Mouse (Mus musculus) MEL (cell line): ENCODE results near the gene Il23a. TPM values are rescaled to one million over a fixed set of nuclear protein-coding genes. Genes with fewer than 3 reads are reported as not detected.
A peak's percentile ranks its signal among the peaks of the same experiment; 100 is the strongest.
"Not testable (repeated sequence)": the region's sequence is repeated elsewhere in the genome, so short reads cannot be mapped to it uniquely, and the experiment has no call there.

Source experiments
- DNase-seq: peaks from one replicate; pipeline ENCODE4 v3.0.0; 2011; ENCODE audit warnings: low read depth, low spot score
- H3K27ac ChIP-seq: 2 replicates; pipeline ENCODE4 v1.5.1; 2012; ENCODE audit warnings: low read depth, mild to moderate bottlenecking, control low read depth, low read length, moderate library complexity; ENCODE audit not compliant: control insufficient read depth
- H3K27me3 ChIP-seq, 2 experiments: fragments of 150-350 bp in 1 of 2; sonication (generic) in 1 of 2; 2 replicates each; pipeline ENCODE4 v1.6.1; 2012; ENCODE audit warnings: low read length in 2 of 2, mild to moderate bottlenecking in 2 of 2, improper control_type of control experiment in 1 of 2, moderate library complexity in 1 of 2; ENCODE audit not compliant: insufficient read depth in 2 of 2, control insufficient read depth in 1 of 2
- H3K36me3 ChIP-seq, 2 experiments: 2 replicates each; pipeline ENCODE4 v1.6.1; 2012 to 2014; ENCODE audit warnings: low read length in 2 of 2, improper control_type of control experiment in 1 of 2, inconsistent platforms in 1 of 2, mild to moderate bottlenecking in 1 of 2; ENCODE audit not compliant: insufficient read depth in 2 of 2, control insufficient read depth in 1 of 2
- H3K4me1 ChIP-seq, 2 experiments: fragments of 150-350 bp in 1 of 2; sonication (generic) in 1 of 2; 2 replicates each; pipeline ENCODE4 v1.6.1; 2012; ENCODE audit warnings: low read length in 2 of 2, improper control_type of control experiment in 1 of 2, mild to moderate bottlenecking in 1 of 2; ENCODE audit not compliant: insufficient read depth in 2 of 2, control insufficient read depth in 1 of 2
- H3K4me3 ChIP-seq, 2 experiments: fragments of 150-350 bp in 1 of 2; sonication (generic) in 1 of 2; 2 replicates each; pipeline ENCODE4 v1.5.1; 2012; ENCODE audit warnings: low read depth in 2 of 2, low read length in 2 of 2, mild to moderate bottlenecking in 2 of 2, moderate library complexity in 2 of 2, control low read depth in 1 of 2, improper control_type of control experiment in 1 of 2; ENCODE audit not compliant: control insufficient read depth in 1 of 2, insufficient read depth in 1 of 2
- H3K79me2 ChIP-seq: 2 replicates; pipeline ENCODE4 v1.6.1; 2012; ENCODE audit warnings: mild to moderate bottlenecking, low read length, moderate library complexity; ENCODE audit not compliant: control insufficient read depth, poor library complexity, insufficient read depth
- H3K9ac ChIP-seq: 2 replicates; pipeline ENCODE4 v1.6.1; 2012; ENCODE audit warnings: low read depth, mild to moderate bottlenecking, control low read depth, low read length, moderate library complexity; ENCODE audit not compliant: control insufficient read depth, poor library complexity, severe bottlenecking
- H3K9me3 ChIP-seq: fragments of 150-350 bp; sonication (generic); replicated peaks from 2 replicates; pipeline ENCODE4 v1.6.1; 2012; ENCODE audit warnings: mild to moderate bottlenecking, low read length, improper control_type of control experiment, moderate library complexity; ENCODE audit not compliant: insufficient read depth
- BHLHE40 ChIP-seq: IDR thresholded peaks from 2 replicates; pipeline ENCODE4 v1.6.1; 2012; ENCODE audit warnings: low read depth, mild to moderate bottlenecking, inconsistent platforms, low read length, improper control_type of control experiment, borderline replicate concordance
- CTCF ChIP-seq, 3 experiments: IDR thresholded peaks in 2 of 3; conservative IDR thresholded peaks in 1 of 3; 2 replicates each; pipeline ENCODE4 v1.5.1; 2011 to 2012; ENCODE audit warnings: low read length in 3 of 3, low read depth in 2 of 3, mild to moderate bottlenecking in 2 of 3, improper control_type of control experiment in 1 of 3, inconsistent platforms in 1 of 3, mixed read lengths in 1 of 3, moderate library complexity in 1 of 3; ENCODE audit not compliant: control insufficient read depth in 1 of 3, insufficient read depth in 1 of 3, poor library complexity in 1 of 3, severe bottlenecking in 1 of 3
- JUND ChIP-seq: IDR thresholded peaks from 2 replicates; pipeline ENCODE4 v1.6.1; 2011; ENCODE audit warnings: low read depth, mild to moderate bottlenecking, improper control_type of control experiment, low read length
- MXI1 ChIP-seq: IDR thresholded peaks from 2 replicates; pipeline ENCODE4 v1.6.1; 2011; ENCODE audit warnings: mild to moderate bottlenecking, low read depth, low read length, improper control_type of control experiment
- NELFE ChIP-seq: IDR thresholded peaks from 2 replicates; pipeline ENCODE4 v1.6.1; 2011; ENCODE audit warnings: low read depth, low read length, improper control_type of control experiment
- POLR2A ChIP-seq, 2 experiments: IDR thresholded peaks; 2 replicates each; pipeline ENCODE4 v1.6.1; 2011 to 2012; ENCODE audit warnings: low read length in 2 of 2, mild to moderate bottlenecking in 2 of 2, control low read depth in 1 of 2, improper control_type of control experiment in 1 of 2, low read depth in 1 of 2, moderate library complexity in 1 of 2; ENCODE audit not compliant: control insufficient read depth in 1 of 2, insufficient read depth in 1 of 2, poor library complexity in 1 of 2
- POLR2AphosphoS2 ChIP-seq: IDR thresholded peaks from 2 replicates; pipeline ENCODE4 v1.6.1; 2011; ENCODE audit warnings: low read length, improper control_type of control experiment
- POLR2AphosphoS5 ChIP-seq: IDR thresholded peaks from 2 replicates; pipeline ENCODE4 v1.6.1; 2012; ENCODE audit warnings: low read depth, borderline replicate concordance, mild to moderate bottlenecking, inconsistent platforms, low read length, moderate library complexity, mixed read lengths
- RAD21 ChIP-seq: IDR thresholded peaks from 2 replicates; pipeline ENCODE4 v1.6.1; 2011; ENCODE audit warnings: mild to moderate bottlenecking, low read depth, low read length, improper control_type of control experiment
- SMC3 ChIP-seq: IDR thresholded peaks from 2 replicates; pipeline ENCODE4 v1.6.1; 2011; ENCODE audit warnings: low read depth, low read length, improper control_type of control experiment
- TBP ChIP-seq: IDR thresholded peaks from 2 replicates; pipeline ENCODE4 v1.8.0; 2011; ENCODE audit warnings: low read depth, low read length, improper control_type of control experiment
- USF1 ChIP-seq: IDR thresholded peaks from 2 replicates; pipeline ENCODE4 v1.6.1; 2014; ENCODE audit warnings: low read depth, mild to moderate bottlenecking, inconsistent platforms, low read length, improper control_type of control experiment, moderate library complexity
- USF2 ChIP-seq, 2 experiments: IDR thresholded peaks; 2 replicates each; pipeline ENCODE4 v1.6.1; 2011 to 2012; ENCODE audit warnings: improper control_type of control experiment in 2 of 2, low read length in 2 of 2, borderline replicate concordance in 1 of 2, inconsistent platforms in 1 of 2, low read depth in 1 of 2, mild to moderate bottlenecking in 1 of 2; ENCODE audit not compliant: insufficient read depth in 1 of 2
- ZNF384 ChIP-seq: IDR thresholded peaks from 2 replicates; pipeline ENCODE4 v1.6.1; 2012; ENCODE audit warnings: low read depth, mild to moderate bottlenecking, inconsistent platforms, low read length, improper control_type of control experiment
- polyA plus RNA-seq, 2 experiments: library from polyadenylated mRNA; stranded (reverse) in 1 of 2; unstranded in 1 of 2; fragments of >175 nt in 1 of 2; fragments of >200 nt in 1 of 2; gene quantifications; 2 replicates each; pipeline versions ENCODE4 v1.2.1 to v1.2.4; 2012; ENCODE audit warnings: low replicate concordance in 2 of 2, low read depth in 1 of 2; ENCODE audit not compliant: insufficient read length in 2 of 2, insufficient read depth in 1 of 2, missing spikeins in 1 of 2
- total RNA-seq: library from RNA; depleted of rRNA; stranded (reverse); fragments of 300-350 nt; gene quantifications from 2 replicates; pipeline ENCODE4 v1.2.3, GENCODE M21; 2012

Il23a gene
- total and polyA plus RNA-seq, 3 experiments, result 0.12 to 0.29 TPM; not detected in 1

- not testable (repeated sequence) for H3K4me1 ChIP-seq, H3K9ac ChIP-seq
- TF ChIP-seq CTCF (IDR thresholded peaks at IDR 0.05 in 2 of 3, conservative IDR thresholded peaks at IDR 0.05 in 1 of 3; ENCODE audit: control insufficient read depth in 1 of 3, insufficient read depth in 1 of 3, low read depth in 2 of 3, low read length in 3 of 3, poor library complexity in 1 of 3, severe bottlenecking in 1 of 3) (peak in 1 of 3 experiments; percentile 0; a peak in 1 of 6 replicates), ZNF384 (peak; percentile 81), TBP (peak; percentile 89)
- TF ChIP-seq, all 39 proteins: peak for 3; not testable (repeated sequence) for 36
- not testable (repeated sequence) for H3K9me3 ChIP-seq, H3K36me3 ChIP-seq, H3K27ac ChIP-seq, H3K79me2 ChIP-seq, H3K27me3 ChIP-seq, H3K4me3 ChIP-seq
- peak; percentile 39 for DNase-seq
Measured at GRCm38 (mm10) chr10:128272819-128273439, 25.6 kb downstream of the Il23a start.

GRCm38 (mm10) chr10:128271883-128272282 is 26.7 kb downstream of the Il23a start:
- Histone ChIP-seq H3K27me3 (no peaks in the 10 kb centered on the region), H3K9me3 (no peaks in the 10 kb centered on the region), H3K79me2 (no peaks in the 10 kb centered on the region; the same call in 1 of the 2 replicates), H3K36me3 (no peaks in the 10 kb centered on the region; a peak in 2 of 4 replicates), H3K4me1 (peaks cover 0 to 4% of the 10 kb centered on the region in 2 experiments; a peak in 2 of 4 replicates), H3K27ac (no peak overlapping the region), H3K9ac (no peak overlapping the region), H3K4me3 (no peak overlapping the region)
- peak; percentile 45 for DNase-seq
- TF ChIP-seq RAD21 (peak; percentile 40), CTCF (IDR thresholded peaks at IDR 0.05 in 2 of 3, conservative IDR thresholded peaks at IDR 0.05 in 1 of 3; ENCODE audit: control insufficient read depth in 1 of 3, insufficient read depth in 1 of 3, low read depth in 2 of 3, low read length in 3 of 3, poor library complexity in 1 of 3, severe bottlenecking in 1 of 3) (peak in 1 of 3 experiments; percentile 58; a peak in 2 of 6 replicates), NELFE (no peak), BHLHE40 (no peak), SMC3 (peak; percentile 28), USF2 (IDR thresholded peaks at IDR 0.05; ENCODE audit: borderline replicate concordance in 1 of 2, insufficient read depth in 1 of 2, low read depth in 1 of 2, low read length in 2 of 2) (peak in 1 of 2 experiments; percentile 59; a peak in 1 of 4 replicates), JUND (no peak), POLR2AphosphoS2 (no peak), USF1 (peak; percentile 90), MXI1 (no peak), POLR2A (IDR thresholded peaks at IDR 0.05; ENCODE audit: control insufficient read depth in 1 of 2, insufficient read depth in 1 of 2, low read depth in 1 of 2, low read length in 2 of 2, poor library complexity in 1 of 2) (no peak)

GRCm38 (mm10) chr10:128270866-128271265 is 27.7 kb downstream of the Il23a start:
- Histone ChIP-seq H3K9me3 (no peaks in the 10 kb centered on the region), H3K27ac (no peak overlapping the region), H3K27me3 (no peaks in the 10 kb centered on the region), H3K4me3 (peak overlapping the region; percentile 64 to 92), H3K9ac (peak overlapping the region; percentile 67), H3K79me2 (no peaks in the 10 kb centered on the region; the same call in 1 of the 2 replicates), H3K36me3 (no peaks in the 10 kb centered on the region; a peak in 2 of 4 replicates)
- peak; percentile 70 for DNase-seq
- TF ChIP-seq POLR2AphosphoS2 (no peak), CTCF (IDR thresholded peaks at IDR 0.05 in 2 of 3, conservative IDR thresholded peaks at IDR 0.05 in 1 of 3; ENCODE audit: control insufficient read depth in 1 of 3, insufficient read depth in 1 of 3, low read depth in 2 of 3, low read length in 3 of 3, poor library complexity in 1 of 3, severe bottlenecking in 1 of 3) (peak in 1 of 3 experiments; percentile 25; a peak in 2 of 6 replicates), POLR2AphosphoS5 (no peak)
- TF ChIP-seq, all 39 proteins: peak for 1
- peaks cover 0 to 4% of the 10 kb centered on the region in 2 experiments; a peak in 2 of 4 replicates for H3K4me1 ChIP-seq
